Mouse (Mus musculus) stomach, embryonic 16.5 days (tissue): Measurements from ENCODE around the gene Slc22a12. TPM values are rescaled to one million over a fixed set of nuclear protein-coding genes. Genes with fewer than 3 reads are reported as not detected.

Experiments used
- ATAC-seq: fragments of 200-750 bp; cut with Nextera tagmentation; 2 replicates; pipeline ENCODE4 v1.8.0; 2017; ENCODE audit warnings: moderate number of reproducible peaks, moderate TSS enrichment; ENCODE audit not compliant: insufficient read depth, low FRiP score
- H3K27ac ChIP-seq: fragments of 300-500 bp; sonication (generic); 2 replicates; pipeline ENCODE4 v1.5.1; 2014; ENCODE audit warnings: low read length
- H3K27me3 ChIP-seq: fragments of 300-500 bp; sonication (generic); 2 replicates; pipeline ENCODE4 v1.6.1; 2014; ENCODE audit warnings: low read length, control low read depth, mixed read lengths; ENCODE audit not compliant: control insufficient read depth, insufficient read depth
- H3K36me3 ChIP-seq: fragments of 300-500 bp; sonication (generic); 2 replicates; pipeline ENCODE4 v1.6.1; 2014; ENCODE audit warnings: low read length; ENCODE audit not compliant: control insufficient read depth, insufficient read depth
- H3K4me1 ChIP-seq: fragments of 300-500 bp; sonication (generic); 2 replicates; pipeline ENCODE4 v1.6.1; 2014; ENCODE audit warnings: low read length, control low read depth, mixed read lengths; ENCODE audit not compliant: control insufficient read depth, insufficient read depth
- H3K4me2 ChIP-seq: fragments of 300-500 bp; sonication (generic); 2 replicates; pipeline ENCODE4 v1.6.1; 2014; ENCODE audit warnings: low read depth, low read length, mixed read lengths
- H3K4me3 ChIP-seq: fragments of 300-500 bp; sonication (generic); replicated peaks from 2 replicates; pipeline ENCODE4 v1.5.1; 2014; ENCODE audit warnings: mild to moderate bottlenecking, low read length
- H3K9ac ChIP-seq: fragments of 300-500 bp; sonication (generic); 2 replicates; pipeline ENCODE4 v1.6.1; 2014; ENCODE audit warnings: low read length
- H3K9me3 ChIP-seq: fragments of 300-500 bp; sonication (generic); replicated peaks from 2 replicates; pipeline ENCODE4 v1.6.1; 2016; ENCODE audit warnings: low read length, control low read depth; ENCODE audit not compliant: control insufficient read depth
- WGBS: fragments of 180-500 bp; shearing (Covaris S2); extraction: QIAGEN DNeasy Blood & Tissue Kit; methylation state at CpG from one replicate; pipeline ENCODE4 v1.1.7; 2014; 5-methylcytosine and 5-hydroxymethylcytosine counted together
- polyA plus RNA-seq: library from polyadenylated mRNA; unstranded; fragments of >200 nt; fragmentation: Nextera tagmentation; extraction: Ambion mirVana; gene quantifications from 2 replicates; pipeline ENCODE4 v1.2.1, GENCODE M21; 2015

Gene Slc22a12
- polyA plus RNA-seq, 1 experiment from 2014 or later, result not detected

- no peak overlapping the region for H3K4me2 ChIP-seq
- H3K27me3 ChIP-seq, result no peaks in the 10 kb centered on the region
- 0 out of 2 replicates have a peak, but pooled peaks cover 5% of the 10 kb centered on the region for H3K4me1 ChIP-seq
- no peak overlapping the region for H3K9ac ChIP-seq
- no peaks in the 10 kb centered on the region for H3K9me3 ChIP-seq
- no peak overlapping the region for H3K4me3 ChIP-seq
- H3K36me3 ChIP-seq, result no peaks in the 10 kb centered on the region
- H3K27ac ChIP-seq, result no peak overlapping the region
- WGBS, result 37% methylated on average over 8 of the region's 8 CpGs
- no peak for ATAC-seq
These were observed 11.2 kb upstream of the Slc22a12 start for GRCm38 (mm10) chr19:6553819-6554582.

GRCm38 (mm10) chr19:6553174-6553573 is 10.3 kb upstream of the Slc22a12 start:
- no peaks in the 10 kb centered on the region for H3K27me3 ChIP-seq
- no peaks in the 10 kb centered on the region for H3K9me3 ChIP-seq
- H3K9ac ChIP-seq, result no peak overlapping the region
- ATAC-seq, result no peak
- no peak overlapping the region for H3K4me3 ChIP-seq
- H3K4me1 ChIP-seq, result 0 out of 2 replicates have a peak, but pooled peaks cover 5% of the 10 kb centered on the region
- H3K4me2 ChIP-seq, result no peak overlapping the region
- no peaks in the 10 kb centered on the region for H3K36me3 ChIP-seq
- no peak overlapping the region for H3K27ac ChIP-seq
- 68% methylated on average over 5 of the region's 5 CpGs for WGBS

- no peak overlapping the region for H3K27ac ChIP-seq
- no peak overlapping the region for H3K9ac ChIP-seq
- H3K27me3 ChIP-seq, result no peaks in the 10 kb centered on the region
- no peak for ATAC-seq
- H3K4me1 ChIP-seq, result 0 out of 2 replicates have a peak, but pooled peaks cover 5% of the 10 kb centered on the region
- no peak overlapping the region for H3K4me3 ChIP-seq
- H3K36me3 ChIP-seq, result no peaks in the 10 kb centered on the region
- no peaks in the 10 kb centered on the region for H3K9me3 ChIP-seq
- H3K4me2 ChIP-seq, result no peak overlapping the region
- 79% methylated on average over 3 of the region's 4 CpGs for WGBS
These were observed 9.6 kb upstream of the Slc22a12 start for GRCm38 (mm10) chr19:6552302-6553028.

GRCm38 (mm10) chr19:6551215-6551614 is 8.4 kb upstream of the Slc22a12 start:
- no peak overlapping the region for H3K4me2 ChIP-seq
- ATAC-seq, result no peak

GRCm38 (mm10) chr19:6549566-6549965 is 6.7 kb upstream of the Slc22a12 start:
- H3K9me3 ChIP-seq, result no peaks in the 10 kb centered on the region
- H3K9ac ChIP-seq, result no peak overlapping the region
- no peak overlapping the region for H3K27ac ChIP-seq
- H3K4me2 ChIP-seq, result no peak overlapping the region
- H3K4me1 ChIP-seq, result 0 out of 2 replicates have a peak, but pooled peaks cover 5% of the 10 kb centered on the region
- no peaks in the 10 kb centered on the region for H3K36me3 ChIP-seq
- WGBS, result 84% methylated on average over 11 of the region's 11 CpGs
- H3K27me3 ChIP-seq, result no peaks in the 10 kb centered on the region
- no peak for ATAC-seq
- H3K4me3 ChIP-seq, result no peak overlapping the region

More at GRCm38 (mm10) chr19:6551215-6551614, 8.4 kb upstream of the Slc22a12 start:
- Histone ChIP-seq H3K9ac (no peak overlapping the region), H3K27ac (no peak overlapping the region), H3K4me3 (no peak overlapping the region), H3K36me3 (no peaks in the 10 kb centered on the region), H3K27me3 (no peaks in the 10 kb centered on the region), H3K9me3 (no peaks in the 10 kb centered on the region), H3K4me1 (0 out of 2 replicates have a peak, but pooled peaks cover 5% of the 10 kb centered on the region)
- WGBS, result 61% methylated on average over 4 of the region's 4 CpGs

GRCm38 (mm10) chr19:6548431-6549410 is 5.9 kb upstream of the Slc22a12 start:
- WGBS, result 60% methylated on average over 16 of the region's 16 CpGs
- Histone ChIP-seq H3K27ac (no peak overlapping the region), H3K27me3 (no peaks in the 10 kb centered on the region), H3K4me2 (no peak overlapping the region), H3K4me3 (no peak overlapping the region), H3K36me3 (no peaks in the 10 kb centered on the region), H3K9ac (no peak overlapping the region), H3K9me3 (no peaks in the 10 kb centered on the region), H3K4me1 (no peaks in the 10 kb centered on the region)
- ATAC-seq, result no peak

- no peak for ATAC-seq
- Histone ChIP-seq H3K27ac (no peak overlapping the region), H3K27me3 (no peaks in the 10 kb centered on the region), H3K4me3 (no peak overlapping the region), H3K36me3 (no peaks in the 10 kb centered on the region), H3K4me2 (no peak overlapping the region), H3K9me3 (no peaks in the 10 kb centered on the region), H3K9ac (no peak overlapping the region), H3K4me1 (no peaks in the 10 kb centered on the region)
- 80% methylated on average over 5 of the region's 5 CpGs for WGBS
These were observed 5.0 kb upstream of the Slc22a12 start for GRCm38 (mm10) chr19:6547801-6548200.

- ATAC-seq, result no peak
- Histone ChIP-seq H3K4me1 (no peaks in the 10 kb centered on the region), H3K9me3 (no peaks in the 10 kb centered on the region), H3K4me3 (no peak overlapping the region), H3K27ac (no peak overlapping the region), H3K36me3 (no peaks in the 10 kb centered on the region), H3K9ac (no peak overlapping the region), H3K27me3 (no peaks in the 10 kb centered on the region), H3K4me2 (no peak overlapping the region)
- 74% methylated on average over 1 of the region's 1 CpGs for WGBS
These were observed 3.3 kb upstream of the Slc22a12 start for GRCm38 (mm10) chr19:6546096-6546495.
